Mouse (Mus musculus): ENCODE data around the gene Tor1b. TPM values are rescaled to one million over a fixed set of nuclear protein-coding genes. Genes with fewer than 3 reads are reported as not detected.

Gene Tor1b
- polyA plus RNA-seq (2012; rRNA removed), result 14.1 and 16.4 TPM in 2 replicates

GRCm38 (mm10) chr2:30952824-30953490 lies at the start of gene Tor1b:
Tor1b (plus strand) TSS chr2:30952959.

GRCm38 (mm10) chr2:30929483-30930045 lies 23.2 kb upstream of the Tor1b start, which contains the start of gene Ptges:
Ptges (minus strand) TSS chr2:30929863.

GRCm38 (mm10) chr2:30967352-30968327 lies 14.9 kb downstream of the Tor1b start, which contains the start of gene Tor1a:
Tor1a (minus strand) TSS chr2:30967933.

GRCm38 (mm10) chr2:30981790-30982513 lies 29.2 kb downstream of the Tor1b start, which contains the start of the genes BC005624 and Usp20:
BC005624 (minus strand) TSS chr2:30982201.
Usp20 (plus strand) TSS chr2:30982279.

Other genes starting within 250 kb of the Tor1b start
- gene 1700001O22Rik, start 149.3 kb upstream of the Tor1b start, polyA plus RNA-seq (2012; rRNA removed), result 0.05 and 0.06 TPM in 2 replicates
- 13.4 and 15.6 TPM in 2 replicates for gene Ntmt1, start 145.1 kb upstream of the Tor1b start, polyA plus RNA-seq (2012; rRNA removed)
- gene Asb6, start 122.6 kb upstream of the Tor1b start, polyA plus RNA-seq (2012; rRNA removed), result 22.5 and 26.0 TPM in 2 replicates
- 0.41 and 0.71 TPM in 2 replicates for gene Prrx2, start 118.0 kb upstream of the Tor1b start, polyA plus RNA-seq (2012; rRNA removed)
- gene Ptges, start 23.1 kb upstream of the Tor1b start, polyA plus RNA-seq (2012; rRNA removed), result 0.11 and 0.12 TPM in 2 replicates
- 24.6 and 30.5 TPM in 2 replicates for gene Tor1a, start 15.0 kb downstream of the Tor1b start, polyA plus RNA-seq (2012; rRNA removed)
- 26.6 and 28.3 TPM in 2 replicates for gene BC005624, start 29.2 kb downstream of the Tor1b start, polyA plus RNA-seq (2012; rRNA removed)
- gene Usp20, start 29.3 kb downstream of the Tor1b start, polyA plus RNA-seq (2012; rRNA removed), result 2.3 and 2.8 TPM in 2 replicates
- 6.8 and 7.6 TPM in 2 replicates for gene Fnbp1, start 189.0 kb downstream of the Tor1b start, polyA plus RNA-seq (2012; rRNA removed)
- gene Gpr107, start 199.4 kb downstream of the Tor1b start, polyA plus RNA-seq (2012; rRNA removed), result 5.4 and 5.9 TPM in 2 replicates

Measured in liver, embryonic 14 days (tissue).